Mouse (Mus musculus): ENCODE measurements around the gene Bmp4. TPM values are rescaled to one million over a fixed set of nuclear protein-coding genes. Genes with fewer than 3 reads are reported as not detected.

The Bmp4 gene
- polyA plus RNA-seq, 1 experiment from 2014 or later, result 21.3 TPM

DNA sequence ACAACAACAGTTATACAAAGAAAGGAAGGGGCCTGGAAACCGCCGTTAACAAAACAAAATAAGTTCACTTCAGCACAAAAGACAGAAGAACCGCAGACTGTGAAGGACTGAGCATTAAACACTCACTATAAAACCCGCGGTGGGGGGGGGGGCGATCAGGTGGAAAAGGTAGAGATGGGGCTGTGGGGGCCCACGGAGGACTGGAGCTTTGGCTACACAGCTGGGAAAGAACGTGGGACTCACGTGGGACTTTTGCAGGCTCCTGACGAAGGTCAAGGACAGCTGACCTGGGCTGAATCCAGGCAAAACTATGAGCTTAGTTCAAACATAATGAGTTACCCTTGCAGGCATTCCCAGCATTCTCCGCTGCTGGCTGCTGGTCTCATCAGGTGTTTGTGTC is 28.8 kb upstream of the Bmp4 start:
- Histone ChIP-seq H3K36me3 (ENCODE audit: insufficient read depth, low read length) (no peaks in the 10 kb centered on the region), H3K27ac (no peak overlapping the region), H3K9ac (ENCODE audit: low read depth, low read length) (no peak overlapping the region), H3K4me1 (replicated peaks; ENCODE audit: insufficient read depth, low read length) (no peaks in the 10 kb centered on the region), H3K9me3 (replicated peaks; ENCODE audit: low read length) (no peaks in the 10 kb centered on the region), H3K4me3 (replicated peaks; ENCODE audit: low read depth, low read length) (no peak overlapping the region), H3K27me3 (ENCODE audit: insufficient read depth, low read length) (no peaks in the 10 kb centered on the region), H3K4me2 (ENCODE audit: low read length) (no peak overlapping the region)
- ATAC-seq (replicated peaks; ENCODE audit: low FRiP score, low read depth) (no peak), DNase-seq (ENCODE audit: low spot score) (no peak)
- 32% methylated on average over 10 of the region's 11 CpGs for WGBS
- no peak for TF ChIP-seq CTCF (IDR thresholded peaks at IDR 0.05; ENCODE audit: low read depth)

DNA sequence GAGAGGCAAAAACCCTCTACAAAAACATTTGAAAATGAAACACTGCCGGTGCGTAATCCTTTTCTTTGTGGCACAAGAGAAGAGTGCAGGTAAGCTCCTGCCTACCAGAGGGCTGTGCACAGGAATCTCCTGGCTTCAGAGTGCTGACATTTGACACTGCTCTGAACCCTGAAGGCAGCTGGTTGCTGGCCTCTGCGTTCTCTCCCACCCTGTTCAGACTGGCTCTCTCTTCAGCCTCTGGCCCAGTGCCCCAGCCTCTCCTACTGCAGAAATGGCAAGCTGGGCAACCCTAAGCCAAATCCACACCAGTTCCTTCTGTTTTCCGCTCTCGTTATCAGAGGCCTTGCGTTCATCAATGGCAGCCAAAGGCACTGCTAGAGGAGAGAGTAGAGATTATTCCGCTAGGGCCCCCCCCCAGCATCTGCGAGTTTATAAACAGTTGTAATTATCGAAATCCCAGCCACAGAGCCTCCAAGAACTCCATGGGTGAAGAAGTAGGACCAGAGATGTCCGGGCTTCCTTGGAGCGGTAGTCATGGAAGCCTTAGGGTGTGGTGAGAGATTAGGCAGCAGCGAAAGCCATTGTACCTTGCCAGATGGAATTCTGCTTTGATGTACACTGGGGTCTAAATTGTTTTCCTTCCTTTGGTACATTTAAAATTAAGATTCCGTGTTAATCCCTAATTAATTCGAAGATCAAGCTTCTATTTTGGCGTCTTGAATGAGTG is 28.1 kb upstream of the Bmp4 start:
- ATAC-seq (replicated peaks; ENCODE audit: low FRiP score, low read depth) (no peak), DNase-seq (ENCODE audit: low spot score) (no peak)
- H3K9me3 ChIP-seq (replicated peaks; ENCODE audit: low read length), result no peaks in the 10 kb centered on the region
- no peak for TF ChIP-seq CTCF (IDR thresholded peaks at IDR 0.05; ENCODE audit: low read depth)
- H3K9ac ChIP-seq (ENCODE audit: low read depth, low read length), result no peak overlapping the region
- H3K4me2 ChIP-seq (ENCODE audit: low read length), result no peak overlapping the region
- H3K27ac ChIP-seq, result no peak overlapping the region
- WGBS, result 67% methylated on average over 15 of the region's 15 CpGs
- H3K36me3 ChIP-seq (ENCODE audit: insufficient read depth, low read length), result no peaks in the 10 kb centered on the region
- H3K4me1 ChIP-seq (replicated peaks; ENCODE audit: insufficient read depth, low read length), result no peaks in the 10 kb centered on the region
- no peak overlapping the region for H3K4me3 ChIP-seq (replicated peaks; ENCODE audit: low read depth, low read length)
- no peaks in the 10 kb centered on the region for H3K27me3 ChIP-seq (ENCODE audit: insufficient read depth, low read length)

DNA sequence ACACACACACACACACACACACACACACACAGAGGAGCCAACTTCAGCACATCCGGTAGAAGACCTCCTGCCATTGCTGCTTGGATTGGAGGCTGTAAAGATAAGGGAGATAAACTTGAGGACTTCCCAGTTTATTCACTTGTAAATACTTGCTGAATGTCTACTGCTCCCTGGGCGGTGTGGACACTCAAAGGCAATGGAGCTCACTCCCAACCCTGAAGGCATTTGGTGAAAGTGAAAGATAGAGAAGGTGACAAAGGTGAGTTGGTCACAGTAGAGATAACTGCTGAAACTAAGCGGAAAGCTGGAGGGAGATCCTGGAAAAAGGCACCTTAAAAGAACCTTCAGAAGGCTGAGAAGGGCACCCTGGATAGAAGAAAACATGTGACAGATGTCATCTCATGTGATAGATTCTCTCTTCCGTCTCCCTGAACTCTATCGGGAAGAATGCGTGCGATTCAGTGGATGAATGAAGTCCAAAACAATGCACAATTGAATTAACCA is 22.1 kb upstream of the Bmp4 start:
- H3K9me3 ChIP-seq (replicated peaks; ENCODE audit: low read length), result no peaks in the 10 kb centered on the region
- H3K4me2 ChIP-seq (ENCODE audit: low read length), result no peak overlapping the region
- no peak overlapping the region for H3K27ac ChIP-seq
- no peak for TF ChIP-seq CTCF (IDR thresholded peaks at IDR 0.05; ENCODE audit: low read depth)
- ATAC-seq (replicated peaks; ENCODE audit: low FRiP score, low read depth), result no peak
- H3K27me3 ChIP-seq (ENCODE audit: insufficient read depth, low read length), result no peaks in the 10 kb centered on the region
- H3K4me1 ChIP-seq (replicated peaks; ENCODE audit: insufficient read depth, low read length), result no peaks in the 10 kb centered on the region
- DNase-seq (ENCODE audit: low spot score), result no peak
- H3K4me3 ChIP-seq (replicated peaks; ENCODE audit: low read depth, low read length), result no peak overlapping the region
- no peak overlapping the region for H3K9ac ChIP-seq (ENCODE audit: low read depth, low read length)
- no peaks in the 10 kb centered on the region for H3K36me3 ChIP-seq (ENCODE audit: insufficient read depth, low read length)
- WGBS, result 81% methylated on average over 7 of the region's 7 CpGs

DNA sequence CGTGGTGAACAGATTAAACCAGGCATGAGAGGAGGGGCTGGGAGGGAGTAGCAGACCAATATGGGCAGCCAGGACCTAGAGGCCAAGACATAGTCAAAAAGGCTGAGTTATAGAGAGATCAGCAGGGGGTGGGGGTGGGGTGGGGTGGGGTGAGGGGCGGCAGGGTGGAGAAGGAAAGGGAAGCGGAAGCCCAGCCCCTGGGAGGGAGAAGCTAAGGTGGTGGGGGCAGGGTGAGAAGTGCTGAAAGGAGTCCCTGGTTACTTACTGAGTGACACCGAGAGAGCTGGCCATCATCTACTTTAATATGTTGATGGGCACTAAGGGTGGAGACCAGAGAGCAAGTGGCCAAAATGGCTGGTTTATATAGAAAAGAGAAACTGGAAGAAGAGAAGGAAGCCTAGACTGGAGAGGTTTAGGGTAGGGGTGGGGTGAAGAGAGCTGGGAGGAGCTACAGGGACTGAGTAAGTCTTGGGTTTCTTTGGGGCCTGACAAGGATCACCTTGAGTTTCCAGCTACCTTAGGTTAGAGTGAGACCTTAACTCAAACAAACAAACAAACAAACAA is 20.2 kb upstream of the Bmp4 start:
- no peak for TF ChIP-seq CTCF (IDR thresholded peaks at IDR 0.05; ENCODE audit: low read depth)
- no peak overlapping the region for H3K27ac ChIP-seq
- H3K4me1 ChIP-seq (replicated peaks; ENCODE audit: insufficient read depth, low read length), result no peaks in the 10 kb centered on the region
- H3K27me3 ChIP-seq (ENCODE audit: insufficient read depth, low read length), result no peaks in the 10 kb centered on the region
- no peak for DNase-seq (ENCODE audit: low spot score)
- WGBS, result 67% methylated on average over 4 of the region's 4 CpGs
- no peak overlapping the region for H3K4me3 ChIP-seq (replicated peaks; ENCODE audit: low read depth, low read length)
- no peak overlapping the region for H3K4me2 ChIP-seq (ENCODE audit: low read length)
- no peak overlapping the region for H3K9ac ChIP-seq (ENCODE audit: low read depth, low read length)
- ATAC-seq (replicated peaks; ENCODE audit: low FRiP score, low read depth), result no peak
- no peaks in the 10 kb centered on the region for H3K9me3 ChIP-seq (replicated peaks; ENCODE audit: low read length)
- no peaks in the 10 kb centered on the region for H3K36me3 ChIP-seq (ENCODE audit: insufficient read depth, low read length)

DNA sequence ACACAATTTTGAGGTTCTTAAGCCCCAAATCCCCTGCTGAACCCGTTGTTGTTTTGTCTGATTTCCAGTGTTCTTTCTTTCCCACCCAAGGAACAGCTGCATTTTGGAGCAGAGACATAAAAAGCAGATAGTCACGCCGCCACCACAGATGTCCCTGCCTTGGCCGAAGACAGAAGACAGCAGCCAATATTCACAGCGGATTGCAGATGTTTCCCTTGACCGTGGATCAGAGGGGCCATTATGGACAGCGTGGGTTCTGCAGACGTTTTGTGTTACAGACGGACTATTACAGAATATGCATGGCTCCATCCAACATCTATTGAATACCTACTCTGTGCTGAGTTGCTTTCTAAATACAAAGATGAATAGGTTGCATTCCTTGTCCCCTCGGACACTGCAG is 18.5 kb upstream of the Bmp4 start:
- Histone ChIP-seq H3K4me2 (ENCODE audit: low read length) (no peak overlapping the region), H3K27ac (no peak overlapping the region), H3K4me3 (replicated peaks; ENCODE audit: low read depth, low read length) (no peak overlapping the region), H3K9ac (ENCODE audit: low read depth, low read length) (no peak overlapping the region), H3K9me3 (replicated peaks; ENCODE audit: low read length) (no peaks in the 10 kb centered on the region), H3K27me3 (ENCODE audit: insufficient read depth, low read length) (no peaks in the 10 kb centered on the region), H3K36me3 (ENCODE audit: insufficient read depth, low read length) (no peaks in the 10 kb centered on the region), H3K4me1 (replicated peaks; ENCODE audit: insufficient read depth, low read length) (no peaks in the 10 kb centered on the region)
- no peak for DNase-seq (ENCODE audit: low spot score)
- no peak for TF ChIP-seq CTCF (IDR thresholded peaks at IDR 0.05; ENCODE audit: low read depth)
- no peak for ATAC-seq (replicated peaks; ENCODE audit: low FRiP score, low read depth)
- 83% methylated on average over 10 of the region's 10 CpGs for WGBS

DNA sequence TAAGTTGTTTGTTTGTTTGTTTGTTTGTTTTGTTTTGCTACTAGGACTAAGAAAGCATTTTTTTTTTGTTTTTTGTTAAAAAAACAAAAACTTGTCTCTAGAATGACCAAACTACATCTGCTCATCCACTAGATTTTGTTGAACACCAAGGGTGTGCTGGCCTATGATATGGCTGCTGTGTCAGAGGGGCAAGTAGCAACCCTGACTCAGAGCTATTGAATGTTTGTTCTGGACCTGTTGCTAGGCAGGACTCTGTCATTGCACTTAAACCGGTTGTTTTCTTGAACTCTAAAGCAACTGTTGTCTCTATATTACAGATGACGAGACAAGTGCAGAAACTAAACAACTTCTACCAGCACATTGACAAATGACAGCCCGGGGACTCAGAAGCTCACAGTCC is 17.9 kb upstream of the Bmp4 start:
- WGBS, result 84% methylated on average over 3 of the region's 3 CpGs
- H3K4me3 ChIP-seq (replicated peaks; ENCODE audit: low read depth, low read length), result no peak overlapping the region

More for the DNA sequence above, 17.9 kb upstream of the Bmp4 start:
- ATAC-seq (replicated peaks; ENCODE audit: low FRiP score, low read depth) (no peak), DNase-seq (ENCODE audit: low spot score) (no peak)
- no peak for TF ChIP-seq CTCF (IDR thresholded peaks at IDR 0.05; ENCODE audit: low read depth)
- Histone ChIP-seq H3K9ac (ENCODE audit: low read depth, low read length) (no peak overlapping the region), H3K27ac (no peak overlapping the region), H3K4me2 (ENCODE audit: low read length) (no peak overlapping the region), H3K9me3 (replicated peaks; ENCODE audit: low read length) (no peaks in the 10 kb centered on the region), H3K27me3 (ENCODE audit: insufficient read depth, low read length) (no peaks in the 10 kb centered on the region), H3K4me1 (replicated peaks; ENCODE audit: insufficient read depth, low read length) (no peaks in the 10 kb centered on the region), H3K36me3 (ENCODE audit: insufficient read depth, low read length) (no peaks in the 10 kb centered on the region)
